Comparison of ENCODE assay signal across 10 mouse cellular contexts in genomic region chrX:140183003-140183402, GRCm38 (mm10).
A peak's percentile ranks its signal among the peaks of the same experiment; 100 is the strongest.
DNase-seq lines count a peak whose midpoint lies in the region; TF ChIP-seq lines count a peak whose summit lies in the region.
"Had no signal": no experiment of that assay in that cellular context is flagged by ENCODE, and none has a peak within 500 bp of the region (broad histone marks: within the 10 kb centered on the region; RNA-seq: fewer than 3 reads in every experiment).

No protein-coding gene starts in this region.

- peak; percentile 63 for TF ChIP-seq CTCF in heart, adult 2 months (IDR thresholded peaks at IDR 0.05)

- H3K4me1 ChIP-seq in heart, adult 2 months (ENCODE audit: control insufficient read depth, insufficient read depth, low read length) = no peaks in the 10 kb centered on the region
- H3K4me1 ChIP-seq: embryonic facial prominence, embryonic 13.5 days; heart, embryonic 10.5 days; hindbrain, embryonic 13.5 days had no signal

- DNase-seq in heart, adult 2 months = no peak
- no peak for DNase-seq in heart, adult 11 months
- peak; percentile 14 for DNase-seq in lung, postnatal 36 days
- DNase-seq in lung, adult 18-20 months = no peak
- peak; percentile 19 for DNase-seq in R1 (ENCODE audit: low read depth, low spot score)
- DNase-seq in splenic B cell, adult 2 months (ENCODE audit: low read depth, low spot score) = peak; percentile 0
- no peak for DNase-seq in right cerebral cortex, adult 18-20 months

- no peak overlapping the region for H3K4me3 ChIP-seq in heart, adult 2 months
- H3K4me3 ChIP-seq: embryonic facial prominence, embryonic 13.5 days; heart, embryonic 10.5 days; hindbrain, embryonic 13.5 days had no signal

- no peaks in the 10 kb centered on the region for H3K79me2 ChIP-seq in heart, adult 2 months (replicated peaks; ENCODE audit: control insufficient read depth, insufficient read depth, low read length)

- H3K27ac ChIP-seq in heart, adult 2 months = no peak overlapping the region
- H3K27ac ChIP-seq: embryonic facial prominence, embryonic 13.5 days; heart, embryonic 10.5 days; hindbrain, embryonic 13.5 days had no signal

- intact Hi-C loops in heart, adult 2 months (cut with DNase I) = no loop called here

- H3K9ac ChIP-seq in heart, adult 2 months (ENCODE audit: low read depth, low read length) = no peak overlapping the region
- H3K9ac ChIP-seq: embryonic facial prominence, embryonic 13.5 days; hindbrain, embryonic 13.5 days had no signal

- WGBS in heart, adult 2 months = 84% methylated on average over 3 of the region's 3 CpGs

- TF ChIP-seq EP300 in heart, adult 2 months (IDR thresholded peaks at IDR 0.05; ENCODE audit: insufficient read depth, low read depth, low read length) = no peak

- no peaks in the 10 kb centered on the region for H3K36me3 ChIP-seq in heart, adult 2 months (ENCODE audit: control insufficient read depth, insufficient read depth, low read length)
- no peaks in the 10 kb centered on the region for H3K36me3 ChIP-seq in splenic B cell, adult 2 months (ENCODE audit: control insufficient read depth, insufficient read depth, low read length, poor library complexity, severe bottlenecking)
- H3K36me3 ChIP-seq: embryonic facial prominence, embryonic 13.5 days; heart, embryonic 10.5 days; hindbrain, embryonic 13.5 days had no signal

- TF ChIP-seq POLR2A in heart, adult 2 months (IDR thresholded peaks at IDR 0.05; ENCODE audit: insufficient read depth, low read depth, low read length) = no peak

- no peaks in the 10 kb centered on the region for H3K27me3 ChIP-seq in heart, adult 2 months (ENCODE audit: control insufficient read depth, insufficient read depth, low read length)
- no peaks in the 10 kb centered on the region for H3K27me3 ChIP-seq in splenic B cell, adult 2 months (ENCODE audit: control insufficient read depth, insufficient read depth, low read length, poor library complexity, severe bottlenecking)

Comparison
In these comparisons a context has a peak if more than half of its experiments do, and no peak if none do; other contexts are left out.
1. DNase-seq: peak in lung, postnatal 36 days (single experiment), R1 (single experiment) and splenic B cell, adult 2 months (single experiment); none in heart, adult 2 months (0 of 2), heart, adult 11 months (single experiment), lung, adult 18-20 months (0 of 2) and right cerebral cortex, adult 18-20 months (single experiment).